Mouse (Mus musculus): ENCODE data around the gene Zkscan4.
"Not testable (repeated sequence)": the region's sequence is repeated elsewhere in the genome, so short reads cannot be mapped to it uniquely, and the experiment has no call there.

GRCm38 (mm10) chr13:21501182-21501581, 22.5 kb downstream of the Zkscan4 start, which contains the start of gene Gm11273:
- not testable (repeated sequence) for TF ChIP-seq CTCF (IDR thresholded peaks at IDR 0.05; ENCODE audit: low read depth, low read length); POLR2A (IDR thresholded peaks at IDR 0.05; ENCODE audit: borderline replicate concordance, low read depth, low read length)
